Mouse (Mus musculus) forebrain, embryonic 12.5 days (tissue): ENCODE data around the gene Dnajc6. TPM values are rescaled to one million over a fixed set of nuclear protein-coding genes. Genes with fewer than 3 reads are reported as not detected.
A peak's percentile ranks its signal among the peaks of the same experiment; 100 is the strongest.

Source experiments
- ATAC-seq: fragments of 200-750 bp; cut with Nextera tagmentation; 2 replicates; pipeline ENCODE4 v1.8.0; 2017; ENCODE audit warnings: moderate TSS enrichment; ENCODE audit not compliant: low FRiP score
- H3K27ac ChIP-seq: fragments of 300-500 bp; sonication (generic); 2 replicates; pipeline ENCODE4 v1.5.1; 2016; ENCODE audit warnings: mild to moderate bottlenecking
- H3K27me3 ChIP-seq: fragments of 300-500 bp; sonication (generic); 2 replicates; pipeline ENCODE4 v1.6.1; 2016; ENCODE audit warnings: mild to moderate bottlenecking
- H3K36me3 ChIP-seq: fragments of 300-500 bp; sonication (generic); replicated peaks from 2 replicates; pipeline ENCODE4 v1.6.1; 2016; ENCODE audit warnings: mild to moderate bottlenecking
- H3K4me1 ChIP-seq: fragments of 300-500 bp; sonication (generic); 2 replicates; pipeline ENCODE4 v1.6.1; 2016
- H3K4me2 ChIP-seq: fragments of 300-500 bp; sonication (generic); 2 replicates; pipeline ENCODE4 v1.6.1; 2016; ENCODE audit warnings: mild to moderate bottlenecking, moderate library complexity
- H3K4me3 ChIP-seq: fragments of 300-500 bp; sonication (generic); replicated peaks from 2 replicates; pipeline ENCODE4 v1.5.1; 2016; ENCODE audit warnings: mild to moderate bottlenecking
- H3K9ac ChIP-seq: fragments of 300-500 bp; sonication (generic); 2 replicates; pipeline ENCODE4 v1.6.1; 2016; ENCODE audit warnings: mild to moderate bottlenecking
- H3K9me3 ChIP-seq: fragments of 300-500 bp; sonication (generic); 2 replicates; pipeline ENCODE4 v1.6.1; 2016
- WGBS: fragments of 180-500 bp; shearing (Covaris S2); methylation state at CpG from one replicate; pipeline ENCODE4 v1.1.7; 2016; 5-methylcytosine and 5-hydroxymethylcytosine counted together
- polyA plus RNA-seq: library from polyadenylated mRNA; unstranded; fragments of >200 nt; fragmentation: Nextera tagmentation; extraction: Ambion mirVana; gene quantifications from 2 replicates; pipeline ENCODE4 v1.2.1, GENCODE M21; 2016

Gene Dnajc6
- polyA plus RNA-seq, 1 experiment from 2014 or later = 8.7 TPM

- Histone ChIP-seq H3K27me3 (no peaks in the 10 kb centered on the region), H3K4me1 (no peaks in the 10 kb centered on the region), H3K9me3 (no peaks in the 10 kb centered on the region), H3K27ac (no peak overlapping the region), H3K36me3 (no peaks in the 10 kb centered on the region), H3K4me2 (no peak overlapping the region), H3K4me3 (no peak overlapping the region), H3K9ac (no peak overlapping the region)
- 62% methylated on average over 5 of the region's 5 CpGs for WGBS
- ATAC-seq = no peak
Measured at GRCm38 (mm10) chr4:101470543-101470942, 25.9 kb upstream of the Dnajc6 start.

- no peak for ATAC-seq
- Histone ChIP-seq H3K36me3 (no peaks in the 10 kb centered on the region), H3K27me3 (no peaks in the 10 kb centered on the region), H3K9ac (no peak overlapping the region), H3K4me2 (no peak overlapping the region), H3K4me1 (no peaks in the 10 kb centered on the region), H3K9me3 (no peaks in the 10 kb centered on the region), H3K27ac (no peak overlapping the region), H3K4me3 (no peak overlapping the region)
- 98% methylated on average over 3 of the region's 3 CpGs for WGBS
Measured at GRCm38 (mm10) chr4:101472767-101473166, 23.7 kb upstream of the Dnajc6 start.

GRCm38 (mm10) chr4:101490320-101490917, 6.0 kb upstream of the Dnajc6 start:
- Histone ChIP-seq H3K9me3 (no peaks in the 10 kb centered on the region), H3K4me1 (peaks cover 4% of the 10 kb centered on the region; the same call in 1 of the 2 replicates), H3K36me3 (no peaks in the 10 kb centered on the region), H3K4me3 (no peak overlapping the region), H3K27ac (no peak overlapping the region), H3K4me2 (no peak overlapping the region), H3K27me3 (peaks cover 10% of the 10 kb centered on the region), H3K9ac (no peak overlapping the region)
- ATAC-seq = no peak
- 92% methylated on average over 8 of the region's 8 CpGs for WGBS

- no peaks in the 10 kb centered on the region for H3K9me3 ChIP-seq
- no peak overlapping the region for H3K4me2 ChIP-seq
- no peak overlapping the region for H3K27ac ChIP-seq
- peaks cover 22% of the 10 kb centered on the region for H3K27me3 ChIP-seq
- no peak for ATAC-seq
- 70% methylated on average over 6 of the region's 6 CpGs for WGBS
- peaks cover 9% of the 10 kb centered on the region for H3K4me1 ChIP-seq
- no peak overlapping the region for H3K9ac ChIP-seq
- no peaks in the 10 kb centered on the region for H3K36me3 ChIP-seq
- no peak overlapping the region for H3K4me3 ChIP-seq
Measured at GRCm38 (mm10) chr4:101491704-101492103, 4.7 kb upstream of the Dnajc6 start.

- Histone ChIP-seq H3K4me3 (no peak overlapping the region), H3K4me2 (no peak overlapping the region), H3K9me3 (no peaks in the 10 kb centered on the region), H3K9ac (no peak overlapping the region), H3K27ac (no peak overlapping the region), H3K4me1 (peaks cover 17% of the 10 kb centered on the region), H3K27me3 (peaks cover 41% of the 10 kb centered on the region), H3K36me3 (no peaks in the 10 kb centered on the region)
- ATAC-seq = no peak
Measured at GRCm38 (mm10) chr4:101493611-101494197, 2.7 kb upstream of the Dnajc6 start.

GRCm38 (mm10) chr4:101496188-101496533, 287 bp upstream of the Dnajc6 start:
- Histone ChIP-seq H3K9me3 (no peaks in the 10 kb centered on the region), H3K4me1 (peaks cover 17% of the 10 kb centered on the region), H3K4me2 (peak overlapping the region; percentile 97), H3K9ac (peak overlapping the region; percentile 62), H3K36me3 (no peaks in the 10 kb centered on the region), H3K4me3 (peak overlapping the region; percentile 69), H3K27me3 (peaks cover 50% of the 10 kb centered on the region), H3K27ac (no peak overlapping the region)
- WGBS = 1% methylated on average over 28 of the region's 28 CpGs
- ATAC-seq = peak; percentile 33; the same call in 1 of the 2 replicates

- Histone ChIP-seq H3K27me3 (peaks cover 55% of the 10 kb centered on the region), H3K9me3 (no peaks in the 10 kb centered on the region), H3K4me3 (peak overlapping the region; percentile 69), H3K9ac (no peak overlapping the region), H3K4me2 (peak overlapping the region; percentile 97), H3K4me1 (peaks cover 17% of the 10 kb centered on the region), H3K36me3 (no peaks in the 10 kb centered on the region), H3K27ac (no peak overlapping the region)
- ATAC-seq = no peak
- WGBS = 2% methylated on average over 14 of the region's 14 CpGs
Measured at GRCm38 (mm10) chr4:101497336-101497735, 888 bp downstream of the Dnajc6 start.

GRCm38 (mm10) chr4:101504470-101505007, 8.1 kb downstream of the Dnajc6 start:
- no peaks in the 10 kb centered on the region for H3K36me3 ChIP-seq
- no peaks in the 10 kb centered on the region for H3K9me3 ChIP-seq
- H3K4me3 ChIP-seq = no peak overlapping the region
- no peak overlapping the region for H3K4me2 ChIP-seq
- no peak overlapping the region for H3K9ac ChIP-seq
- ATAC-seq = no peak
- H3K4me1 ChIP-seq = peaks cover 18% of the 10 kb centered on the region
- H3K27ac ChIP-seq = no peak overlapping the region
- peaks cover 34% of the 10 kb centered on the region for H3K27me3 ChIP-seq
- 26% methylated on average over 7 of the region's 7 CpGs for WGBS

GRCm38 (mm10) chr4:101505966-101506365, 9.5 kb downstream of the Dnajc6 start:
- Histone ChIP-seq H3K4me2 (no peak overlapping the region), H3K9ac (no peak overlapping the region), H3K4me3 (no peak overlapping the region), H3K4me1 (peaks cover 18% of the 10 kb centered on the region), H3K36me3 (no peaks in the 10 kb centered on the region), H3K27ac (no peak overlapping the region), H3K9me3 (no peaks in the 10 kb centered on the region), H3K27me3 (peaks cover 35% of the 10 kb centered on the region)
- 68% methylated on average over 2 of the region's 2 CpGs for WGBS
- no peak for ATAC-seq

GRCm38 (mm10) chr4:101506372-101506771, 9.9 kb downstream of the Dnajc6 start:
- no peak for ATAC-seq
- Histone ChIP-seq H3K4me1 (peaks cover 18% of the 10 kb centered on the region), H3K9ac (no peak overlapping the region), H3K27ac (no peak overlapping the region), H3K9me3 (no peaks in the 10 kb centered on the region), H3K36me3 (no peaks in the 10 kb centered on the region), H3K27me3 (peaks cover 32% of the 10 kb centered on the region), H3K4me3 (no peak overlapping the region), H3K4me2 (no peak overlapping the region)

GRCm38 (mm10) chr4:101507571-101508422, 11.3 kb downstream of the Dnajc6 start:
- peak; percentile 37; the same call in 1 of the 2 replicates for ATAC-seq
- WGBS = 8% methylated on average over 24 of the region's 24 CpGs
- no peaks in the 10 kb centered on the region for H3K36me3 ChIP-seq
- H3K27me3 ChIP-seq = peaks cover 26% of the 10 kb centered on the region
- peak overlapping the region; percentile 89 for H3K4me2 ChIP-seq
- peaks cover 18% of the 10 kb centered on the region for H3K4me1 ChIP-seq
- no peak overlapping the region for H3K27ac ChIP-seq
- H3K9ac ChIP-seq = peak overlapping the region; percentile 48
- no peaks in the 10 kb centered on the region for H3K9me3 ChIP-seq
- peak overlapping the region; percentile 50 for H3K4me3 ChIP-seq

- H3K4me1 ChIP-seq = peaks cover 18% of the 10 kb centered on the region
Measured at GRCm38 (mm10) chr4:101508431-101508830, 12.0 kb downstream of the Dnajc6 start.

More at GRCm38 (mm10) chr4:101508431-101508830, 12.0 kb downstream of the Dnajc6 start:
- ATAC-seq = peak; percentile 10; the same call in 1 of the 2 replicates
- peaks cover 23% of the 10 kb centered on the region for H3K27me3 ChIP-seq
- H3K9ac ChIP-seq = peak overlapping the region; percentile 58
- H3K27ac ChIP-seq = no peak overlapping the region
- peak overlapping the region; percentile 89 for H3K4me2 ChIP-seq
- H3K9me3 ChIP-seq = no peaks in the 10 kb centered on the region
- WGBS = 1% methylated on average over 10 of the region's 10 CpGs
- peak overlapping the region; percentile 43 for H3K4me3 ChIP-seq
- H3K36me3 ChIP-seq = no peaks in the 10 kb centered on the region
